Mouse (Mus musculus): ENCODE results near the gene St6gal1. TPM values are rescaled to one million over a fixed set of nuclear protein-coding genes. Genes with fewer than 3 reads are reported as not detected.

Gene St6gal1
- polyA plus RNA-seq, 1 experiment: 5.7 TPM

- TF ChIP-seq POLR2A (IDR thresholded peaks at IDR 0.05; ENCODE audit: insufficient read length, low read depth): no peak
- no peak for TF ChIP-seq SRF (IDR thresholded peaks at IDR 0.05; ENCODE audit: control insufficient read depth, insufficient read length, low read depth)
- no peak for TF ChIP-seq TCF3 (IDR thresholded peaks at IDR 0.05; ENCODE audit: insufficient read length, low read depth)
- no peak for TF ChIP-seq USF1 (IDR thresholded peaks at IDR 0.05; ENCODE audit: low read depth)
- Histone ChIP-seq H3K36me3 (ENCODE audit: control insufficient read depth, insufficient read depth) (no peaks in the 10 kb centered on the region), H3ac (ENCODE audit: control insufficient read depth, insufficient read length) (no peak overlapping the region), H3K27me3 (ENCODE audit: control insufficient read depth, insufficient read depth, insufficient read length) (no peaks in the 10 kb centered on the region), H3K4me2 (ENCODE audit: low read depth) (no peak overlapping the region), H3K4me3 (no peak overlapping the region), H3K79me2 (ENCODE audit: control insufficient read depth, insufficient read depth) (no peaks in the 10 kb centered on the region)
These were observed 63.6 kb downstream of the St6gal1 start for GRCm38 (mm10) chr16:23288103-23288502.

GRCm38 (mm10) chr16:23289424-23289823, 64.9 kb downstream of the St6gal1 start:
- TF ChIP-seq E2F4 (IDR thresholded peaks at IDR 0.05; ENCODE audit: insufficient read depth): no peak
- no peak for TF ChIP-seq SRF (IDR thresholded peaks at IDR 0.05; ENCODE audit: control insufficient read depth, insufficient read length, low read depth)
- no peak for TF ChIP-seq MYOD1 (IDR thresholded peaks at IDR 0.05; ENCODE audit: control insufficient read depth in 1 of 3, insufficient read length in 2 of 3, low read depth in 2 of 3)
- no peak for TF ChIP-seq POLR2A (IDR thresholded peaks at IDR 0.05; ENCODE audit: insufficient read length, low read depth)
- TF ChIP-seq TCF12 (IDR thresholded peaks at IDR 0.05; ENCODE audit: insufficient read depth, poor library complexity, severe bottlenecking): no peak
- TF ChIP-seq MYOG (IDR thresholded peaks at IDR 0.05; ENCODE audit: control insufficient read depth in 1 of 3, insufficient read depth in 1 of 3, insufficient read length in 2 of 3, low read depth in 2 of 3): no peak
- TF ChIP-seq TCF3 (IDR thresholded peaks at IDR 0.05; ENCODE audit: insufficient read length, low read depth): no peak
- TF ChIP-seq POLR2AphosphoS2 (IDR thresholded peaks at IDR 0.05; ENCODE audit: insufficient read length, low read depth): no peak
- no peak for TF ChIP-seq CEBPB (IDR thresholded peaks at IDR 0.05; ENCODE audit: insufficient read depth, poor library complexity, severe bottlenecking)
- TF ChIP-seq MAX (IDR thresholded peaks at IDR 0.05; ENCODE audit: low read depth): no peak
- TF ChIP-seq REST (IDR thresholded peaks at IDR 0.05; ENCODE audit: insufficient read depth, insufficient read length): no peak
- no peak for TF ChIP-seq USF1 (IDR thresholded peaks at IDR 0.05; ENCODE audit: low read depth)

GRCm38 (mm10) chr16:23290171-23290570, 65.6 kb downstream of the St6gal1 start:
- Histone ChIP-seq H3K4me3 (no peak overlapping the region), H3K36me3 (ENCODE audit: control insufficient read depth, insufficient read depth) (no peaks in the 10 kb centered on the region), H3ac (ENCODE audit: control insufficient read depth, insufficient read length) (no peak overlapping the region), H3K4me2 (ENCODE audit: low read depth) (no peak overlapping the region), H3K27me3 (ENCODE audit: control insufficient read depth, insufficient read depth, insufficient read length) (no peaks in the 10 kb centered on the region), H3K79me2 (ENCODE audit: control insufficient read depth, insufficient read depth) (no peaks in the 10 kb centered on the region)
- TF ChIP-seq CEBPB (IDR thresholded peaks at IDR 0.05; ENCODE audit: insufficient read depth, poor library complexity, severe bottlenecking): peak; percentile 49; the same call in 1 of the 2 replicates
- TF ChIP-seq POLR2AphosphoS2 (IDR thresholded peaks at IDR 0.05; ENCODE audit: insufficient read length, low read depth): no peak

More at GRCm38 (mm10) chr16:23289424-23289823, 64.9 kb downstream of the St6gal1 start:
- no peaks in the 10 kb centered on the region for H3K79me2 ChIP-seq (ENCODE audit: control insufficient read depth, insufficient read depth)
- H3ac ChIP-seq (ENCODE audit: control insufficient read depth, insufficient read length): no peak overlapping the region
- H3K4me3 ChIP-seq: no peak overlapping the region
- H3K27me3 ChIP-seq (ENCODE audit: control insufficient read depth, insufficient read depth, insufficient read length): no peaks in the 10 kb centered on the region
- no peak overlapping the region for H3K4me2 ChIP-seq (ENCODE audit: low read depth)
- H3K36me3 ChIP-seq (ENCODE audit: control insufficient read depth, insufficient read depth): no peaks in the 10 kb centered on the region

GRCm38 (mm10) chr16:23291521-23291920, 67.0 kb downstream of the St6gal1 start:
- Histone ChIP-seq H3K4me2 (ENCODE audit: low read depth) (peak overlapping the region; percentile 13), H3ac (ENCODE audit: control insufficient read depth, insufficient read length) (no peak overlapping the region), H3K4me3 (no peak overlapping the region), H3K27me3 (ENCODE audit: control insufficient read depth, insufficient read depth, insufficient read length) (no peaks in the 10 kb centered on the region), H3K36me3 (ENCODE audit: control insufficient read depth, insufficient read depth) (no peaks in the 10 kb centered on the region), H3K79me2 (ENCODE audit: control insufficient read depth, insufficient read depth) (no peaks in the 10 kb centered on the region)
- TF ChIP-seq SRF (IDR thresholded peaks at IDR 0.05; ENCODE audit: control insufficient read depth, insufficient read length, low read depth) (no peak), E2F4 (IDR thresholded peaks at IDR 0.05; ENCODE audit: insufficient read depth) (no peak), CEBPB (IDR thresholded peaks at IDR 0.05; ENCODE audit: insufficient read depth, poor library complexity, severe bottlenecking) (no peak), MYOD1 (IDR thresholded peaks at IDR 0.05; ENCODE audit: control insufficient read depth in 1 of 3, insufficient read length in 2 of 3, low read depth in 2 of 3) (no peak), TCF12 (IDR thresholded peaks at IDR 0.05; ENCODE audit: insufficient read depth, poor library complexity, severe bottlenecking) (no peak)

GRCm38 (mm10) chr16:23294236-23294635, 69.7 kb downstream of the St6gal1 start:
- H3ac ChIP-seq (ENCODE audit: control insufficient read depth, insufficient read length): no peak overlapping the region

More at GRCm38 (mm10) chr16:23294236-23294635, 69.7 kb downstream of the St6gal1 start:
- H3K4me3 ChIP-seq: no peak overlapping the region
- H3K4me2 ChIP-seq (ENCODE audit: low read depth): no peak overlapping the region
- H3K79me2 ChIP-seq (ENCODE audit: control insufficient read depth, insufficient read depth): no peaks in the 10 kb centered on the region
- H3K27me3 ChIP-seq (ENCODE audit: control insufficient read depth, insufficient read depth, insufficient read length): no peaks in the 10 kb centered on the region
- no peak for TF ChIP-seq TCF3 (IDR thresholded peaks at IDR 0.05; ENCODE audit: insufficient read length, low read depth)
- TF ChIP-seq POLR2A (IDR thresholded peaks at IDR 0.05; ENCODE audit: insufficient read length, low read depth): no peak
- TF ChIP-seq MYOG (IDR thresholded peaks at IDR 0.05; ENCODE audit: control insufficient read depth in 1 of 3, insufficient read depth in 1 of 3, insufficient read length in 2 of 3, low read depth in 2 of 3): no peak
- no peak for TF ChIP-seq E2F4 (IDR thresholded peaks at IDR 0.05; ENCODE audit: insufficient read depth)
- TF ChIP-seq CEBPB (IDR thresholded peaks at IDR 0.05; ENCODE audit: insufficient read depth, poor library complexity, severe bottlenecking): no peak
- no peak for TF ChIP-seq MYOD1 (IDR thresholded peaks at IDR 0.05; ENCODE audit: control insufficient read depth in 1 of 3, insufficient read length in 2 of 3, low read depth in 2 of 3)
- TF ChIP-seq USF1 (IDR thresholded peaks at IDR 0.05; ENCODE audit: low read depth): no peak
- no peak for TF ChIP-seq TCF12 (IDR thresholded peaks at IDR 0.05; ENCODE audit: insufficient read depth, poor library complexity, severe bottlenecking)
- no peak for TF ChIP-seq SRF (IDR thresholded peaks at IDR 0.05; ENCODE audit: control insufficient read depth, insufficient read length, low read depth)
- TF ChIP-seq MAX (IDR thresholded peaks at IDR 0.05; ENCODE audit: low read depth): no peak
- no peak for TF ChIP-seq REST (IDR thresholded peaks at IDR 0.05; ENCODE audit: insufficient read depth, insufficient read length)
- no peak for TF ChIP-seq POLR2AphosphoS2 (IDR thresholded peaks at IDR 0.05; ENCODE audit: insufficient read length, low read depth)
- no peaks in the 10 kb centered on the region for H3K36me3 ChIP-seq (ENCODE audit: control insufficient read depth, insufficient read depth)
